Mouse (Mus musculus): ENCODE results near the gene Scnn1a. TPM values are rescaled to one million over a fixed set of nuclear protein-coding genes. Genes with fewer than 3 reads are reported as not detected.

The Scnn1a gene
- polyA plus RNA-seq, 1 experiment: 0.20 TPM

DNA sequence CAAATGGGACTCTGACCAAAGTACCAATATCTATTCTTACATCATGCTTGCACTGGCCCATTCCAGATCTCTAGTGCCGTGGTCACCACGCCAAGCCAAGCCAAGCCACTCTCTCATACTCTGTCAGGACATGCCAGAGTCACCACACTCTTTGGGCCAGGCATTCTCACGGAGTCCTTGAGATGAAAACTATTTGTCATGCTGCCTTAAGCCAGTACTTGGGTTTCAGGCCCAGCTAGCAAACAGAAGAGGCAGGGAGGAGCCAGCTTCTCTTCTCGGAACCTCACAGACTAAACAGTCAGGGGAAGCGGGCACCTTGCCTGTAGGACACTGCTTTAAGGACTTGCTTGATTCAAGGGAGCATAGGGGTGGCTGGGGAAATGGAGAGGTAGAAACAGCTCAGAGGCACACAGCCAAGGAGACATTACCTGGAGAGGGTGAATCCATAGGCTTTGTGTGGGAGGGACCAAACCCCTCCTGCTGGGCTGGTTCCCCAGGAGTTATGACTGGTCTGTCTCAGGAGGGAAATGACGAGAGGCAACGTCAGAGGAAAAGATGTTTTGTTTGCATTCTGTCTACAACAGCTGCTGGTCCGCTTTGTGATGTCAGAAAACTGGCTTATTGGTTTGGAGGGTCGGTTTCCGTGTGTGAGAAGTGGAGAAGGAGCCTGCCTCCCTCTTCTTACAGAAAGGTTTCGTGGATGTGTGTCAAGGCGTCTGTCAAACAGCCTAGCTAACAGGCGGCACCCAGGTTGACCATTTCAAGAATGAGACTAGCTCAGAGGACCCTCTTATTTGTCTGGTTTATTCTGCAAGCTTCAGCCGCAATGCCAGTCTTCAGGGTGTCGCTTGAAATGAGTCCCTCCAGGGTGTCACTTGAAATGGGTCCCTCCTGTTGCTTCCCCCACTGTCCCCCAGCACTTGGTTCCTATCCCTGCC is 1.2 kb upstream of the Scnn1a start:
- no peaks in the 10 kb centered on the region for H3K79me2 ChIP-seq (ENCODE audit: control insufficient read depth, insufficient read depth)
- no peak overlapping the region for H3ac ChIP-seq (ENCODE audit: control insufficient read depth, insufficient read length)
- H3K4me3 ChIP-seq: no peak overlapping the region
- no peaks in the 10 kb centered on the region for H3K27me3 ChIP-seq (ENCODE audit: control insufficient read depth, insufficient read depth, insufficient read length)
- H3K4me2 ChIP-seq (ENCODE audit: low read depth): no peak overlapping the region
- H3K36me3 ChIP-seq (ENCODE audit: control insufficient read depth, insufficient read depth): no peaks in the 10 kb centered on the region
- TF ChIP-seq MYOG (IDR thresholded peaks at IDR 0.05; ENCODE audit: control insufficient read depth in 1 of 3, insufficient read depth in 1 of 3, insufficient read length in 2 of 3, low read depth in 2 of 3): no peak
- TF ChIP-seq TCF12 (IDR thresholded peaks at IDR 0.05; ENCODE audit: insufficient read depth, poor library complexity, severe bottlenecking): no peak
- TF ChIP-seq MAX (IDR thresholded peaks at IDR 0.05; ENCODE audit: low read depth): no peak
- no peak for TF ChIP-seq REST (IDR thresholded peaks at IDR 0.05; ENCODE audit: insufficient read depth, insufficient read length)
- no peak for TF ChIP-seq SRF (IDR thresholded peaks at IDR 0.05; ENCODE audit: control insufficient read depth, insufficient read length, low read depth)
- no peak for TF ChIP-seq TCF3 (IDR thresholded peaks at IDR 0.05; ENCODE audit: insufficient read length, low read depth)
- TF ChIP-seq E2F4 (IDR thresholded peaks at IDR 0.05; ENCODE audit: insufficient read depth): no peak
- no peak for TF ChIP-seq MYOD1 (IDR thresholded peaks at IDR 0.05; ENCODE audit: control insufficient read depth in 1 of 3, insufficient read length in 2 of 3, low read depth in 2 of 3)
- no peak for TF ChIP-seq CEBPB (IDR thresholded peaks at IDR 0.05; ENCODE audit: insufficient read depth, poor library complexity, severe bottlenecking)
- no peak for TF ChIP-seq USF1 (IDR thresholded peaks at IDR 0.05; ENCODE audit: low read depth)
- no peak for TF ChIP-seq POLR2A (IDR thresholded peaks at IDR 0.05; ENCODE audit: insufficient read length, low read depth)
- no peak for TF ChIP-seq POLR2AphosphoS2 (IDR thresholded peaks at IDR 0.05; ENCODE audit: insufficient read length, low read depth)

DNA sequence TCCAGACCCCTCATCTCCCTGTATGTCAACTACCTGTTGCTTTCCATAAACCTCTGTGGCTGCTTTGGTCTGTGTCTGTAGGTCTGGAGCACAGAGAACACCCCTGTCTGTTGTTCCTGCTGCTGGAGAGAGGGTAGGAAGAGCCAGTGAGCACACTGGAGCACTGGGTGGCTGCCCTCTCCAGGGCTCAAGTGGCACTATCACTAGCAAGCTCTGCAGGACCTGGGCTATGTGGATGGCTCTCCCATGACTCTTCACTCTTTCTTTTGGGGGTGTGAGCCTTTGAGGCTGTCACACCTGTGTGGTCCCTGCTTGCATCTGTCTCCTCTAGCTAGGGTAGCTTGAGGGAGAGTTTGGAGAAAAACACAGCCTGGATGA is 551 bp upstream of the Scnn1a start:
- no peak overlapping the region for H3ac ChIP-seq (ENCODE audit: control insufficient read depth, insufficient read length)
- no peak for TF ChIP-seq MYOG (IDR thresholded peaks at IDR 0.05; ENCODE audit: control insufficient read depth in 1 of 3, insufficient read depth in 1 of 3, insufficient read length in 2 of 3, low read depth in 2 of 3)
- no peak for TF ChIP-seq TCF12 (IDR thresholded peaks at IDR 0.05; ENCODE audit: insufficient read depth, poor library complexity, severe bottlenecking)
- no peak for TF ChIP-seq MAX (IDR thresholded peaks at IDR 0.05; ENCODE audit: low read depth)
- TF ChIP-seq TCF3 (IDR thresholded peaks at IDR 0.05; ENCODE audit: insufficient read length, low read depth): no peak
- TF ChIP-seq POLR2A (IDR thresholded peaks at IDR 0.05; ENCODE audit: insufficient read length, low read depth): no peak
- TF ChIP-seq CEBPB (IDR thresholded peaks at IDR 0.05; ENCODE audit: insufficient read depth, poor library complexity, severe bottlenecking): no peak
- TF ChIP-seq REST (IDR thresholded peaks at IDR 0.05; ENCODE audit: insufficient read depth, insufficient read length): no peak
- no peak for TF ChIP-seq SRF (IDR thresholded peaks at IDR 0.05; ENCODE audit: control insufficient read depth, insufficient read length, low read depth)
- no peak for TF ChIP-seq MYOD1 (IDR thresholded peaks at IDR 0.05; ENCODE audit: control insufficient read depth in 1 of 3, insufficient read length in 2 of 3, low read depth in 2 of 3)
- no peak for TF ChIP-seq E2F4 (IDR thresholded peaks at IDR 0.05; ENCODE audit: insufficient read depth)
- no peak for TF ChIP-seq USF1 (IDR thresholded peaks at IDR 0.05; ENCODE audit: low read depth)
- TF ChIP-seq POLR2AphosphoS2 (IDR thresholded peaks at IDR 0.05; ENCODE audit: insufficient read length, low read depth): no peak
- H3K27me3 ChIP-seq (ENCODE audit: control insufficient read depth, insufficient read depth, insufficient read length): no peaks in the 10 kb centered on the region
- no peak overlapping the region for H3K4me2 ChIP-seq (ENCODE audit: low read depth)
- no peaks in the 10 kb centered on the region for H3K36me3 ChIP-seq (ENCODE audit: control insufficient read depth, insufficient read depth)
- no peak overlapping the region for H3K4me3 ChIP-seq
- no peaks in the 10 kb centered on the region for H3K79me2 ChIP-seq (ENCODE audit: control insufficient read depth, insufficient read depth)

DNA sequence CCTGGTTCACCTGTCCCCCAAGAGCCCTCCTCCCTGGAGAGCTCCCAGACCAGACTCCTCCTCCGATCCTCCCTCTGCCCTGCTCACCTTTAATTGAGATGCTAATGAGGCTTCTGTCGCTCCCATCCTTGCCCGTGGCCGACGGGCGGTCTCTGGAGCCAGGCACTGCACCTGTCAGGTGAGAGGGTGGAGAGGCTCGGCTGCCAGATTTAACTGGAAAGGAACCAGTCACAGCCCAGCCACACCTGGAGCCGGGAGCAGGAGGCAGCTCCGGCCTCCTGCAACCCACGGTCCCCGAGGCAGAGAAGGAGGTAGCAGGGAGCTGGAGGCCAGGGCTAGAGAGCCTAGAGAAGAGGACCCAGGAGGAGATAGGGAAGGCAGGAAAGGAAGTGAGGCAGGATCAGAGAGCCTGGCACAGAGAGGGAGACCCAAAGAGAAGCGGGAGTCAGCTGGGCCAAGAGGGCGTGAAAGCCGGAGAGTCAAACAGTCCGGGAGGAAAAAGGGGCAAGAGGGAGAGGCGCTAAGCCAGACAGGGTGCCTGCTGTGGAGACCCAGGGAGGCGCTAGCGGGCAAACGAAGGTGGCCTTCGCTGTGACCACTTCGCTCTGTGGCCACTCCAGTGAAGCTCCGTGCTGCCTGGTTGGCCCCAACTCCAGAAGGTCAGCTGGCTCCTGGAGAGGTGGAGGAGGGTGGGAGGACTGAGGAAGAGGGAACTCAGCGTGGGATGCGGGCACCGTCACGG is 826 bp downstream of the Scnn1a start:
- Histone ChIP-seq H3K4me2 (ENCODE audit: low read depth) (no peak overlapping the region), H3K27me3 (ENCODE audit: control insufficient read depth, insufficient read depth, insufficient read length) (no peaks in the 10 kb centered on the region), H3K36me3 (ENCODE audit: control insufficient read depth, insufficient read depth) (no peaks in the 10 kb centered on the region), H3ac (ENCODE audit: control insufficient read depth, insufficient read length) (no peak overlapping the region), H3K79me2 (ENCODE audit: control insufficient read depth, insufficient read depth) (no peaks in the 10 kb centered on the region), H3K4me3 (no peak overlapping the region)
- TF ChIP-seq E2F4 (IDR thresholded peaks at IDR 0.05; ENCODE audit: insufficient read depth): no peak
- no peak for TF ChIP-seq MAX (IDR thresholded peaks at IDR 0.05; ENCODE audit: low read depth)
- TF ChIP-seq POLR2A (IDR thresholded peaks at IDR 0.05; ENCODE audit: insufficient read length, low read depth): no peak
- TF ChIP-seq SRF (IDR thresholded peaks at IDR 0.05; ENCODE audit: control insufficient read depth, insufficient read length, low read depth): no peak
- no peak for TF ChIP-seq MYOG (IDR thresholded peaks at IDR 0.05; ENCODE audit: control insufficient read depth in 1 of 3, insufficient read depth in 1 of 3, insufficient read length in 2 of 3, low read depth in 2 of 3)
- TF ChIP-seq TCF3 (IDR thresholded peaks at IDR 0.05; ENCODE audit: insufficient read length, low read depth): no peak
- TF ChIP-seq USF1 (IDR thresholded peaks at IDR 0.05; ENCODE audit: low read depth): no peak
- no peak for TF ChIP-seq MYOD1 (IDR thresholded peaks at IDR 0.05; ENCODE audit: control insufficient read depth in 1 of 3, insufficient read length in 2 of 3, low read depth in 2 of 3)

DNA sequence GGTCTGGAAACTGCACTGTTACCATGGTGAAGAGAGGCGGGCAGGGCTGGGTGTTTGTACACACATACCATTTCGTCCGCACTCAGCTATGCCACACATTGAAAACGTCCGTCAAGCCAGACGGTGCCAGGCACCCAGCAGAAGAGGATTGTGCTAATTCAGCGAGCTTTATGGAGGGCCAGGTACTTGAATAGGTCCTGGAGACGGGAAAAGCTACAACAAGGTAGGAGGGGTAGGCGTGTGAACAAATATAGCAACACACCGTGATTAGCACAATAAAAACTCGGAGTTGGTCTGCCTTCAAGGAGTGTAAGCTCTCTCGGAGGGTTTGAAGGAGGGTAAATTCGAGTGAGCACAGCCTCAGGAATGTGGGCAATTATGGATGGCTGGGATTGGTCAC is 2.3 kb downstream of the Scnn1a start:
- H3K79me2 ChIP-seq (ENCODE audit: control insufficient read depth, insufficient read depth): no peaks in the 10 kb centered on the region
- TF ChIP-seq TCF12 (IDR thresholded peaks at IDR 0.05; ENCODE audit: insufficient read depth, poor library complexity, severe bottlenecking): no peak
- no peak for TF ChIP-seq MYOG (IDR thresholded peaks at IDR 0.05; ENCODE audit: control insufficient read depth in 1 of 3, insufficient read depth in 1 of 3, insufficient read length in 2 of 3, low read depth in 2 of 3)
- TF ChIP-seq MAX (IDR thresholded peaks at IDR 0.05; ENCODE audit: low read depth): no peak
- no peak for TF ChIP-seq MYOD1 (IDR thresholded peaks at IDR 0.05; ENCODE audit: control insufficient read depth in 1 of 3, insufficient read length in 2 of 3, low read depth in 2 of 3)
- no peak for TF ChIP-seq REST (IDR thresholded peaks at IDR 0.05; ENCODE audit: insufficient read depth, insufficient read length)
- no peak for TF ChIP-seq TCF3 (IDR thresholded peaks at IDR 0.05; ENCODE audit: insufficient read length, low read depth)
- TF ChIP-seq USF1 (IDR thresholded peaks at IDR 0.05; ENCODE audit: low read depth): no peak
- no peak for TF ChIP-seq E2F4 (IDR thresholded peaks at IDR 0.05; ENCODE audit: insufficient read depth)
- no peak for TF ChIP-seq POLR2A (IDR thresholded peaks at IDR 0.05; ENCODE audit: insufficient read length, low read depth)
- TF ChIP-seq CEBPB (IDR thresholded peaks at IDR 0.05; ENCODE audit: insufficient read depth, poor library complexity, severe bottlenecking): no peak
- no peak for TF ChIP-seq POLR2AphosphoS2 (IDR thresholded peaks at IDR 0.05; ENCODE audit: insufficient read length, low read depth)
- no peak for TF ChIP-seq SRF (IDR thresholded peaks at IDR 0.05; ENCODE audit: control insufficient read depth, insufficient read length, low read depth)
- no peaks in the 10 kb centered on the region for H3K36me3 ChIP-seq (ENCODE audit: control insufficient read depth, insufficient read depth)
- no peak overlapping the region for H3ac ChIP-seq (ENCODE audit: control insufficient read depth, insufficient read length)
- no peak overlapping the region for H3K4me3 ChIP-seq
- no peaks in the 10 kb centered on the region for H3K27me3 ChIP-seq (ENCODE audit: control insufficient read depth, insufficient read depth, insufficient read length)
- H3K4me2 ChIP-seq (ENCODE audit: low read depth): no peak overlapping the region
